Mouse (Mus musculus) stomach, embryonic 15.5 days (tissue): ENCODE measurements around the gene Dyrk3. TPM values are rescaled to one million over a fixed set of nuclear protein-coding genes. Genes with fewer than 3 reads are reported as not detected.

Experiments used
- ATAC-seq: fragments of 200-750 bp; cut with Nextera tagmentation; 2 replicates; pipeline ENCODE4 v1.8.0; 2017; ENCODE audit warnings: low read depth, moderate number of reproducible peaks, moderate TSS enrichment; ENCODE audit not compliant: insufficient read depth, low FRiP score
- H3K27ac ChIP-seq: fragments of 300-500 bp; sonication (generic); 2 replicates; pipeline ENCODE4 v1.5.1; 2015; ENCODE audit warnings: mild to moderate bottlenecking, inconsistent platforms
- H3K27me3 ChIP-seq: fragments of 300-500 bp; sonication (generic); replicated peaks from 2 replicates; pipeline ENCODE4 v1.6.1; 2015; ENCODE audit warnings: inconsistent platforms
- H3K36me3 ChIP-seq: fragments of 300-500 bp; sonication (generic); 2 replicates; pipeline ENCODE4 v1.6.1; 2015; ENCODE audit warnings: inconsistent platforms
- H3K4me1 ChIP-seq: fragments of 300-500 bp; sonication (generic); 2 replicates; pipeline ENCODE4 v1.6.1; 2015; ENCODE audit warnings: inconsistent platforms
- H3K4me2 ChIP-seq: fragments of 300-500 bp; sonication (generic); 2 replicates; pipeline ENCODE4 v1.6.1; 2015; ENCODE audit warnings: mild to moderate bottlenecking, inconsistent platforms
- H3K4me3 ChIP-seq: fragments of 300-500 bp; sonication (generic); replicated peaks from 2 replicates; pipeline ENCODE4 v1.5.1; 2015; ENCODE audit warnings: inconsistent platforms
- H3K9ac ChIP-seq: fragments of 300-500 bp; sonication (generic); 2 replicates; pipeline ENCODE4 v1.6.1; 2015; ENCODE audit warnings: inconsistent platforms
- H3K9me3 ChIP-seq: fragments of 300-500 bp; sonication (generic); 2 replicates; pipeline ENCODE4 v1.6.1; 2016; ENCODE audit warnings: inconsistent platforms
- WGBS: fragments of 180-500 bp; shearing (Covaris S2); methylation state at CpG from one replicate; pipeline ENCODE4 v1.1.7; 2015; 5-methylcytosine and 5-hydroxymethylcytosine counted together
- polyA plus RNA-seq: library from polyadenylated mRNA; unstranded; fragments of >200 nt; fragmentation: Nextera tagmentation; extraction: Ambion mirVana; gene quantifications from 2 replicates; pipeline ENCODE4 v1.2.1, GENCODE M21; 2015

The Dyrk3 gene
- polyA plus RNA-seq, 1 experiment from 2014 or later, result 5.4 TPM

DNA sequence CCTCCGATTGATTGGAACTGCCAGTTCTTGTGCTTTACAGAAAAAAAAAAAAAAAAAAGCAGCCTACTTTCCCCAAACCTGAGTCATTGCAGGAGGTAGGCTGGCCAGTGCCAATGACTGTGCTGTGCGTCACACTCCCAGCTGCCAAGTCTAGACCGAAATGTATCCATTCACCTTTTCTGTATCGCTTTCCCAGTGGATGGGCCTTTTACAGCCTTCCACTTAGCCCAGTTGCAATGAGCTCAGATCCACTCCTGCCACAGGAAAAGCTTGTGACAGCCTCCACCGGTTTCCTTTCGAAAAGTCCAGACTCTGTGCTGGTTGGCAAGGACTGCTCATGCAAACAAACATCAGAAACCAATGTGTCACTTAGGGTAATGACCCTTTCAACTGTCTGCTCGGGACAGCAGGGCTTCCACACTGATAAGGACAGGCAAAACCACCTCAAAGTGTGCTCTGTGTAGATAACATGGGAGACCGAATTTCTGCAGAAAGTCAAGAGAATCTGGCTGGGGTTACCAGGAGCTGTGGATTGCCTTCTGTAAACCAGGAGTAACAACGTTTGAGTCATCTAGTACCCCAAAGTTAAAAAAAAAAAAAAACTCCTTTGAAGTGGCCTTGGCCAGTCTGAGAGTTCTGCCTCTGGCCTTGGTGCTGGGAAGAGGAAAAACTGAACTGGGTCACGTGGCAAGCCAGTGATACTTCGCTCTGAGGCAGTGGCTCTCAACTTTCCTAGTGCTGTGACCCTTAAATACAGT, 12.0 kb downstream of the Dyrk3 start:
- H3K27me3 ChIP-seq, result no peaks in the 10 kb centered on the region
- ATAC-seq, result peak; percentile 90; the same call in 1 of the 2 replicates
- H3K36me3 ChIP-seq, result no peaks in the 10 kb centered on the region
- H3K27ac ChIP-seq, result no peak overlapping the region
- no peak overlapping the region for H3K4me2 ChIP-seq
- no peak overlapping the region for H3K9ac ChIP-seq
- WGBS, result 53% methylated on average over 11 of the region's 11 CpGs
- 0 out of 2 replicates have a peak, but pooled peaks cover 3% of the 10 kb centered on the region for H3K4me1 ChIP-seq
- no peaks in the 10 kb centered on the region for H3K9me3 ChIP-seq
- no peak overlapping the region for H3K4me3 ChIP-seq

DNA sequence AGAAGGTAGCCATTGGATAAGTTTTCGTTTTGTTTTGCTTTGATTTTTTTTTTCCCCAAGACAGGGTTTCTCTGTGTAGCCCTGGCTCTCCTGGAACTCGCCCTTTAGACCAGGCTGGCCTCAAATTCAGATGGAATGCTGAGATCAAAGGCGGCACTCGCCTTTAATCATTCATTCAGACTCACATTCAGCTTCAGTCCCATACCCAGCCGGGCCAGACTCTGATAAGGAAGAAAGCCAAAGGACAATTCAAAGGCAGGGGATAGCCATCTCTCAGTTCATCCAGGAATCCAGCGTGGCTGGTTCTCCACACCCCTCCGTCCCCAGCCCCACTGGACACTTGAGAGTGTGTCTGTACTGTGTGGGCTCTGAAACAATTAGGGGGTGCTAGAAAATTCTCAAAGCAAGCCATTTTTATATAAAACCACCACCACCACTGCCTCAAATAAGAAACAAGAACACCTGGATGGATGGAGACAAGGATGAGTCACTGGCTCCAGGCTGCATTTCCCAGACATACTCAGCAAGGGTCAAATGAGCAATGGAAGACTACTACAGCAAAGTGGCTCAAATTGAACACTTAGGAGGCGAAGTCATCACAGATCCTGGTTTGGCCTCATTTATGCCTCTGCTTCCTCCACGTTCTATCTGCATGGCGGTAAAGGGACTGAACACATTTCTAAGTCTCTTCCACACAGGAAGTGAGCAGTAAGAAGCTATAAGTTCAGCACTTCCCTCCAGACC, 14.4 kb downstream of the Dyrk3 start:
- H3K27me3 ChIP-seq, result no peaks in the 10 kb centered on the region
- H3K9ac ChIP-seq, result no peak overlapping the region
- H3K27ac ChIP-seq, result no peak overlapping the region
- H3K4me2 ChIP-seq, result no peak overlapping the region
- WGBS, result 59% methylated on average over 10 of the region's 10 CpGs
- H3K36me3 ChIP-seq, result no peaks in the 10 kb centered on the region
- no peaks in the 10 kb centered on the region for H3K9me3 ChIP-seq
- no peak for ATAC-seq
- 0 out of 2 replicates have a peak, but pooled peaks cover 3% of the 10 kb centered on the region for H3K4me1 ChIP-seq
- H3K4me3 ChIP-seq, result no peak overlapping the region

- Histone ChIP-seq H3K4me1 (0 out of 2 replicates have a peak, but pooled peaks cover 3% of the 10 kb centered on the region), H3K9ac (no peak overlapping the region), H3K4me3 (no peak overlapping the region), H3K27ac (no peak overlapping the region), H3K4me2 (no peak overlapping the region), H3K9me3 (no peaks in the 10 kb centered on the region), H3K36me3 (no peaks in the 10 kb centered on the region), H3K27me3 (no peaks in the 10 kb centered on the region)
- no peak for ATAC-seq
- WGBS, result 43% methylated on average over 3 of the region's 3 CpGs
These were observed 16.2 kb downstream of the Dyrk3 start for GRCm38 (mm10) chr1:131121987-131122386.

DNA sequence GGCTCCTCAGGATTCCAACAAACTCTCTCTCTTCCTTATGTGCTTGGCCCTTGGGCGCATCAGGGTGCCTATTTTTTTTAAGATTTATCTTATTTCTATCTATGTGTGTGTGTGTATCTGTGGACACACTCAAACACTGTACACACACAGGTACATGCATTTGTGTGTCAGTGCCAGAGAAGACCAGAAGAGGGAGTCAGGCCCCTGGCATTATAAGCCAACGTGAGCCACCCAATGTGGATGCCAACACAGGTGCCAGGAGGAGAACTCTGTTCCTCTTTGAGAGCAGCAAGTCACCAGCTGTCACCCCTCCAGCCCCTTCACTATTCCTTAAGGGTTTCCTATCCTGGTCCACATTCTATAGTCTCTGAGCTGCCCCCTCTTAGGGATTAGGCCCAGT, 19.1 kb downstream of the Dyrk3 start:
- 67% methylated on average over 2 of the region's 2 CpGs for WGBS
- Histone ChIP-seq H3K36me3 (no peaks in the 10 kb centered on the region), H3K9ac (no peak overlapping the region), H3K27ac (no peak overlapping the region), H3K27me3 (no peaks in the 10 kb centered on the region), H3K9me3 (no peaks in the 10 kb centered on the region), H3K4me1 (0 out of 2 replicates have a peak, but pooled peaks cover 2% of the 10 kb centered on the region), H3K4me2 (no peak overlapping the region), H3K4me3 (no peak overlapping the region)
- ATAC-seq, result no peak

DNA sequence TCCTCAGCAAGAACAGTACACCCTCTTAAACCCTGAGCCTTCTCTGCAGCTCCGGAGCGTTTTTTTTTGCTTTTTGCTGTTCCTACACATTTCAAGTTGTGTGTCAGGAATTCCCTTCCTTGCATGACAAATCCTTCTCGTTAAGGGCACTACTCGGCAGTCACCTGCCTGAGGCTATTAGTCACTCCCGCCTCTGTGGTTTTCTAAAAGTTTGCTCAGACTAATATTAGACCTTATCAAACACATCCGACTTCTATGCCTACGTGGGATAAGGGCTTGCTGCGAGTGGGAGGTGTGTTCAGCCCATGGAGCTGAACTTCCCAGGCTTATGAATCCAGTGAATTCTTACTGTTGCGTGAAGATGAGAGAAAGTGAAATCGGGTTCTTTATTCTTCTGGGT, 19.6 kb downstream of the Dyrk3 start:
- WGBS, result 40% methylated on average over 10 of the region's 10 CpGs
- ATAC-seq, result no peak; the same call in 1 of the 2 replicates
- H3K36me3 ChIP-seq, result no peaks in the 10 kb centered on the region
- H3K4me1 ChIP-seq, result no peaks in the 10 kb centered on the region
- no peak overlapping the region for H3K27ac ChIP-seq
- no peaks in the 10 kb centered on the region for H3K27me3 ChIP-seq
- H3K9me3 ChIP-seq, result no peaks in the 10 kb centered on the region
- H3K4me3 ChIP-seq, result no peak overlapping the region
- no peak overlapping the region for H3K4me2 ChIP-seq
- no peak overlapping the region for H3K9ac ChIP-seq

GRCm38 (mm10) chr1:131116430-131117011, 21.6 kb downstream of the Dyrk3 start:
- Histone ChIP-seq H3K27me3 (no peaks in the 10 kb centered on the region), H3K4me1 (no peaks in the 10 kb centered on the region), H3K27ac (no peak overlapping the region), H3K9ac (no peak overlapping the region), H3K4me3 (no peak overlapping the region), H3K9me3 (no peaks in the 10 kb centered on the region), H3K4me2 (no peak overlapping the region), H3K36me3 (no peaks in the 10 kb centered on the region)
- WGBS, result 60% methylated on average over 13 of the region's 13 CpGs
- no peak for ATAC-seq

- ATAC-seq, result no peak
- H3K9me3 ChIP-seq, result no peaks in the 10 kb centered on the region
- 12% methylated on average over 6 of the region's 6 CpGs for WGBS
These were observed 22.2 kb downstream of the Dyrk3 start for GRCm38 (mm10) chr1:131115932-131116331.

GRCm38 (mm10) chr1:131112576-131112975, 25.6 kb downstream of the Dyrk3 start:
- no peaks in the 10 kb centered on the region for H3K9me3 ChIP-seq
- H3K27me3 ChIP-seq, result no peaks in the 10 kb centered on the region
- no peak overlapping the region for H3K9ac ChIP-seq
- H3K27ac ChIP-seq, result no peak overlapping the region
- H3K4me2 ChIP-seq, result 0 out of 2 replicates have a peak overlapping the region, but pooled peaks have one; percentile 13
- ATAC-seq, result peak; percentile 36; the same call in 1 of the 2 replicates
- WGBS, result 28% methylated on average over 6 of the region's 6 CpGs
- no peak overlapping the region for H3K4me3 ChIP-seq
- no peaks in the 10 kb centered on the region for H3K36me3 ChIP-seq
- H3K4me1 ChIP-seq, result peaks cover 6% of the 10 kb centered on the region; the same call in 1 of the 2 replicates

More at GRCm38 (mm10) chr1:131115932-131116331, 22.2 kb downstream of the Dyrk3 start:
- no peak overlapping the region for H3K9ac ChIP-seq
- no peak overlapping the region for H3K4me3 ChIP-seq
- H3K4me1 ChIP-seq, result no peaks in the 10 kb centered on the region
- no peaks in the 10 kb centered on the region for H3K27me3 ChIP-seq
- no peak overlapping the region for H3K27ac ChIP-seq
- H3K36me3 ChIP-seq, result no peaks in the 10 kb centered on the region
- no peak overlapping the region for H3K4me2 ChIP-seq

GRCm38 (mm10) chr1:131110525-131111106, 27.5 kb downstream of the Dyrk3 start:
- 51% methylated on average over 12 of the region's 12 CpGs for WGBS

DNA sequence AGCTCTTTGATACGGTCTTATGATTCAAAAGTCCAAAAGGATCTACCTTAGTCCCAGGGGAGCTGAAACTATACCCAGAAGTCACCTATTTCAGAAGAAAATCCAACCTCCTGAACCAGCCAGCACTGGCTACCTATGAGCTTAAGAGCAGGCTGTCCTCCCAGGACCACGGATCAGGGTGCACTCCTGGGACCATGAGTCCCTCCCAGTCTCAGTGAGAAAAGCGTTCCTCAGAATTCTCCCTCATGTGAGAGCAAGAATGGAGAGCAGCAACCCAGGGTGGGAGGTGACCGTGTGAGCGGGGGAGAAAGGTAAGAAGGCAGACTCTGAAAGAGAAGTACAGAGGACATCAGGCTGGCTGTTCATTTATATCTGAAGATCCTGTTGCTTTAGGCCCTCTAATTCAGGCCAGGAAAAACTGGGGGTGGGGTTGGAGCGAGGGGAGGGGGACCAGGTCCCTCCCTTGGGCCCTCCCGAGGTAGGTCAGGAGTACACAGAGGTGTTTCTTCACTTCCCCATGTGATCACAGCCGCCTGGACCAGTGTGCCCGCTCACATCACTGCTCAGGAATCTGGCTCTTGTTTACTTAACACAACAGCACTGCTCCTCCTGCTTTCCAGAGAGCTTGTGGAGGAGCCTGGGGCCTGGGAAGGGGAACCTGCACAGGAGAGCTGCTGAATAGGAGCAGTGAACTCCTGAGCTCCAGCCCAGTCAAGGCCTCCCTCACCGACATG, 30.4 kb downstream of the Dyrk3 start:
- no peak overlapping the region for H3K9ac ChIP-seq
- H3K9me3 ChIP-seq, result no peaks in the 10 kb centered on the region

More at GRCm38 (mm10) chr1:131110525-131111106, 27.5 kb downstream of the Dyrk3 start:
- Histone ChIP-seq H3K9me3 (no peaks in the 10 kb centered on the region), H3K9ac (no peak overlapping the region), H3K36me3 (no peaks in the 10 kb centered on the region), H3K27me3 (no peaks in the 10 kb centered on the region), H3K4me3 (no peak overlapping the region), H3K27ac (peak overlapping the region; percentile 23; the same call in 1 of the 2 replicates), H3K4me2 (no peak overlapping the region), H3K4me1 (peaks cover 7% of the 10 kb centered on the region; the same call in 1 of the 2 replicates)
- ATAC-seq, result no peak

DNA sequence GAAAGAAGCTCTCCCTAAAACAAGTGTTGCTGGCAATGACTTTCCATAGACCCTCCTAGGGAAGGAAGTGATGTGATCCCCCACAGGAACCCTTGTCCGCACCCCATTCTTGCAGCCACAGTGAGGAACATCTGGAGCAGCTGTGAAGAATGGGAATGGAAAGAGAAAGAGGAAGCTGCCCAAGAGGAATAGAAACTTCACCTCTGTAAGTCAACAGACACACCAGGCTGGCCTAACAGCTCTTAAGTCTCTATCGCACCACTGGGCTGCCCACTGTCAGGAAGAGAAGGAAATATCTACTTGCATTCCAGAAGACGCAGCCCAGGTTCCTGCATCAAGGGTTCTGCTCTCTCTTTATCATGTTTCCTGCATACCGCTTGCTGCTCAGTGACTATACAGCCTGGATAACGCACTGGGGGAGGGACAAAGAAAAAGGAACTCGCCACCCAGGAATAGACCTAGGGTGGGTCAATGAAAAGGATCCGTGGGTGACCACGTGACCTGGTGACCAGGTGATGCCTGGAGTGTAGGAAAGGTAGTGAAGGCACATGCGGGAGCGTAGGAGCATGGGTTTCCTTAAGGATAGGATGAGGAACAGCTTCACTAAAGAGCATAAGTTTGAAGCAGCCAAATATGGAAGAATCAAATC, 34.2 kb downstream of the Dyrk3 start:
- no peaks in the 10 kb centered on the region for H3K27me3 ChIP-seq
- no peak overlapping the region for H3K9ac ChIP-seq
- H3K4me2 ChIP-seq, result no peak overlapping the region
- H3K27ac ChIP-seq, result no peak overlapping the region
- H3K36me3 ChIP-seq, result no peaks in the 10 kb centered on the region
- no peak for ATAC-seq
- H3K4me3 ChIP-seq, result no peak overlapping the region
- WGBS, result 66% methylated on average over 10 of the region's 10 CpGs
- no peaks in the 10 kb centered on the region for H3K9me3 ChIP-seq
- peaks cover 10% of the 10 kb centered on the region for H3K4me1 ChIP-seq

More for the DNA sequence above, 30.4 kb downstream of the Dyrk3 start:
- 32% methylated on average over 10 of the region's 10 CpGs for WGBS
- no peaks in the 10 kb centered on the region for H3K36me3 ChIP-seq
- H3K4me3 ChIP-seq, result no peak overlapping the region
- H3K27me3 ChIP-seq, result no peaks in the 10 kb centered on the region
- H3K27ac ChIP-seq, result peak overlapping the region; percentile 85
- no peak overlapping the region for H3K4me2 ChIP-seq
- peaks cover 10% of the 10 kb centered on the region for H3K4me1 ChIP-seq
- peak; percentile 92 for ATAC-seq
